Mouse (Mus musculus): ENCODE measurements around the gene Magoh. TPM values are rescaled to one million over a fixed set of nuclear protein-coding genes. Genes with fewer than 3 reads are reported as not detected.

Magoh gene
- polyA plus RNA-seq (2015; fragmentation: Nextera tagmentation; extraction: Ambion mirVana): 105 and 120 TPM in 2 replicates

- peak within 1 kb of the TSS; percentile 79 for H3K9ac ChIP-seq (replicated peaks)
- H3K4me2 ChIP-seq: peak within 1 kb of the TSS; percentile 77
- no peaks in the 10 kb centered on the region for H3K9me3 ChIP-seq (replicated peaks)
- H3K27me3 ChIP-seq (replicated peaks): no peaks in the 10 kb centered on the region
- H3K27ac ChIP-seq (replicated peaks): peak within 1 kb of the TSS; percentile 80
- 3% methylated on average over 48 of the region's 48 CpGs for WGBS
- peaks cover 37% of the 10 kb centered on the region for H3K36me3 ChIP-seq
- H3K4me3 ChIP-seq (replicated peaks): peak within 1 kb of the TSS; percentile 87
- peaks cover 21% of the 10 kb centered on the region for H3K4me1 ChIP-seq
- peak; percentile 95 for ATAC-seq (ENCODE audit: low FRiP score)
Observed at GRCm38 (mm10) chr4:107879254-107880050, at the start of gene Magoh. Magoh (plus strand) TSS chr4:107879755.

GRCm38 (mm10) chr4:107830189-107830588 lies 49.4 kb upstream of the Magoh start:
- WGBS: 35% methylated on average over 10 of the region's 10 CpGs
- Histone ChIP-seq H3K4me3 (replicated peaks) (no peak overlapping the region), H3K27ac (replicated peaks) (peak overlapping the region; percentile 78), H3K9ac (replicated peaks) (no peak overlapping the region), H3K9me3 (replicated peaks) (no peaks in the 10 kb centered on the region), H3K36me3 (no peaks in the 10 kb centered on the region; the same call in 1 of the 2 replicates), H3K4me2 (no peak overlapping the region), H3K4me1 (peaks cover 100% of the 10 kb centered on the region), H3K27me3 (replicated peaks) (no peaks in the 10 kb centered on the region)
- no peak for ATAC-seq (ENCODE audit: low FRiP score)

- WGBS: 10% methylated on average over 7 of the region's 7 CpGs
- Histone ChIP-seq H3K9ac (replicated peaks) (no peak overlapping the region), H3K27ac (replicated peaks) (peak overlapping the region; percentile 78), H3K4me1 (peaks cover 100% of the 10 kb centered on the region), H3K4me2 (no peak overlapping the region), H3K36me3 (no peaks in the 10 kb centered on the region; the same call in 1 of the 2 replicates), H3K9me3 (replicated peaks) (no peaks in the 10 kb centered on the region), H3K4me3 (replicated peaks) (no peak overlapping the region), H3K27me3 (replicated peaks) (no peaks in the 10 kb centered on the region)
- ATAC-seq (ENCODE audit: low FRiP score): 0 out of 2 replicates have a peak, but pooled peaks have one; percentile 11
Observed at GRCm38 (mm10) chr4:107830821-107831221, 48.7 kb upstream of the Magoh start.

GRCm38 (mm10) chr4:107831678-107832077 lies 47.9 kb upstream of the Magoh start:
- 87% methylated on average over 6 of the region's 6 CpGs for WGBS
- H3K27me3 ChIP-seq (replicated peaks): no peaks in the 10 kb centered on the region
- H3K27ac ChIP-seq (replicated peaks): peak overlapping the region; percentile 78
- H3K4me2 ChIP-seq: no peak overlapping the region
- no peak overlapping the region for H3K4me3 ChIP-seq (replicated peaks)
- no peaks in the 10 kb centered on the region; the same call in 1 of the 2 replicates for H3K36me3 ChIP-seq
- H3K4me1 ChIP-seq: peaks cover 100% of the 10 kb centered on the region
- H3K9me3 ChIP-seq (replicated peaks): no peaks in the 10 kb centered on the region
- H3K9ac ChIP-seq (replicated peaks): no peak overlapping the region
- no peak for ATAC-seq (ENCODE audit: low FRiP score)

GRCm38 (mm10) chr4:107833525-107833924 lies 46.0 kb upstream of the Magoh start:
- Histone ChIP-seq H3K9me3 (replicated peaks) (no peaks in the 10 kb centered on the region), H3K27ac (replicated peaks) (peak overlapping the region; percentile 85), H3K4me1 (peaks cover 100% of the 10 kb centered on the region), H3K4me2 (no peak overlapping the region), H3K9ac (replicated peaks) (peak overlapping the region; percentile 28; the same call in 1 of the 2 replicates), H3K36me3 (peaks cover 7% of the 10 kb centered on the region; the same call in 1 of the 2 replicates), H3K27me3 (replicated peaks) (no peaks in the 10 kb centered on the region), H3K4me3 (replicated peaks) (no peak overlapping the region)
- no peak for ATAC-seq (ENCODE audit: low FRiP score)
- WGBS: 69% methylated on average over 5 of the region's 5 CpGs

- Histone ChIP-seq H3K9ac (replicated peaks) (0 out of 2 replicates have a peak overlapping the region, but pooled peaks have one; percentile 28), H3K4me1 (peaks cover 94% of the 10 kb centered on the region), H3K9me3 (replicated peaks) (no peaks in the 10 kb centered on the region), H3K4me3 (replicated peaks) (no peak overlapping the region), H3K27me3 (replicated peaks) (no peaks in the 10 kb centered on the region), H3K4me2 (0 out of 2 replicates have a peak overlapping the region, but pooled peaks have one; percentile 1), H3K27ac (replicated peaks) (peak overlapping the region; percentile 85), H3K36me3 (0 out of 2 replicates have a peak, but pooled peaks cover 7% of the 10 kb centered on the region)
- WGBS: 36% methylated on average over 22 of the region's 22 CpGs
- ATAC-seq (ENCODE audit: low FRiP score): 0 out of 2 replicates have a peak, but pooled peaks have one; percentile 6
Observed at GRCm38 (mm10) chr4:107834643-107835314, 44.8 kb upstream of the Magoh start.

GRCm38 (mm10) chr4:107835508-107835909 lies 44.0 kb upstream of the Magoh start:
- H3K9me3 ChIP-seq (replicated peaks): no peaks in the 10 kb centered on the region
- H3K4me3 ChIP-seq (replicated peaks): no peak overlapping the region
- 0 out of 2 replicates have a peak overlapping the region, but pooled peaks have one; percentile 20 for H3K9ac ChIP-seq (replicated peaks)
- H3K27ac ChIP-seq (replicated peaks): peak overlapping the region; percentile 85
- H3K4me2 ChIP-seq: no peak overlapping the region
- ATAC-seq (ENCODE audit: low FRiP score): peak; percentile 8; the same call in 1 of the 2 replicates
- H3K36me3 ChIP-seq: 0 out of 2 replicates have a peak, but pooled peaks cover 7% of the 10 kb centered on the region
- peaks cover 86% of the 10 kb centered on the region for H3K4me1 ChIP-seq
- 14% methylated on average over 5 of the region's 5 CpGs for WGBS
- no peaks in the 10 kb centered on the region for H3K27me3 ChIP-seq (replicated peaks)

GRCm38 (mm10) chr4:107836758-107837157 lies 42.8 kb upstream of the Magoh start:
- 0 out of 2 replicates have a peak, but pooled peaks cover 7% of the 10 kb centered on the region for H3K36me3 ChIP-seq
- ATAC-seq (ENCODE audit: low FRiP score): 0 out of 2 replicates have a peak, but pooled peaks have one; percentile 23
- 0 out of 2 replicates have a peak overlapping the region, but pooled peaks have one; percentile 20 for H3K9ac ChIP-seq (replicated peaks)
- no peak overlapping the region for H3K4me2 ChIP-seq
- WGBS: 23% methylated on average over 5 of the region's 5 CpGs
- no peaks in the 10 kb centered on the region for H3K9me3 ChIP-seq (replicated peaks)
- no peaks in the 10 kb centered on the region for H3K27me3 ChIP-seq (replicated peaks)
- peak overlapping the region; percentile 85 for H3K27ac ChIP-seq (replicated peaks)
- peaks cover 74% of the 10 kb centered on the region for H3K4me1 ChIP-seq
- no peak overlapping the region for H3K4me3 ChIP-seq (replicated peaks)

- no peak for ATAC-seq (ENCODE audit: low FRiP score)
- Histone ChIP-seq H3K4me1 (peaks cover 70% of the 10 kb centered on the region), H3K9ac (replicated peaks) (no peak overlapping the region), H3K4me2 (no peak overlapping the region), H3K9me3 (replicated peaks) (no peaks in the 10 kb centered on the region), H3K36me3 (0 out of 2 replicates have a peak, but pooled peaks cover 7% of the 10 kb centered on the region), H3K27ac (replicated peaks) (peak overlapping the region; percentile 85), H3K4me3 (replicated peaks) (no peak overlapping the region), H3K27me3 (replicated peaks) (no peaks in the 10 kb centered on the region)
- 23% methylated on average over 3 of the region's 3 CpGs for WGBS
Observed at GRCm38 (mm10) chr4:107837910-107838309, 41.6 kb upstream of the Magoh start.

GRCm38 (mm10) chr4:107843687-107844086 lies 35.9 kb upstream of the Magoh start:
- Histone ChIP-seq H3K36me3 (peaks cover 34% of the 10 kb centered on the region), H3K27me3 (replicated peaks) (no peaks in the 10 kb centered on the region), H3K4me3 (replicated peaks) (no peak overlapping the region), H3K4me2 (no peak overlapping the region), H3K9me3 (replicated peaks) (no peaks in the 10 kb centered on the region), H3K9ac (replicated peaks) (no peak overlapping the region), H3K4me1 (peaks cover 22% of the 10 kb centered on the region), H3K27ac (replicated peaks) (no peak overlapping the region)
- no peak for ATAC-seq (ENCODE audit: low FRiP score)
- WGBS: 56% methylated on average over 8 of the region's 8 CpGs

- Histone ChIP-seq H3K27ac (replicated peaks) (peak overlapping the region; percentile 64), H3K4me3 (replicated peaks) (no peak overlapping the region), H3K9me3 (replicated peaks) (no peaks in the 10 kb centered on the region), H3K4me1 (peaks cover 17% of the 10 kb centered on the region), H3K27me3 (replicated peaks) (no peaks in the 10 kb centered on the region), H3K9ac (replicated peaks) (no peak overlapping the region), H3K36me3 (peaks cover 43% of the 10 kb centered on the region), H3K4me2 (no peak overlapping the region)
- WGBS: under 1% methylated on average over 10 of the region's 10 CpGs
- ATAC-seq (ENCODE audit: low FRiP score): no peak
Observed at GRCm38 (mm10) chr4:107844971-107845370, 34.6 kb upstream of the Magoh start.
